Mouse (Mus musculus) embryonic fibroblast, embryonic 13.5 days (primary cell): ENCODE data around the gene Tanc1.

Experiments
- CTCF ChIP-seq: IDR thresholded peaks from 2 replicates; pipeline ENCODE4 v1.5.1; 2011; ENCODE audit warnings: mild to moderate bottlenecking, control low read depth, low read length, moderate library complexity, borderline replicate concordance; ENCODE audit not compliant: insufficient read depth
- POLR2A ChIP-seq: IDR thresholded peaks from 2 replicates; pipeline ENCODE4 v1.6.1; 2011; ENCODE audit warnings: low read depth, mild to moderate bottlenecking, control low read depth, low read length, moderate library complexity

GRCm38 (mm10) chr2:59760731-59761130 lies 148.9 kb downstream of the Tanc1 start:
- TF ChIP-seq CTCF (no peak), POLR2A (no peak)
